Mouse (Mus musculus) midbrain, embryonic 11.5 days (tissue): Measurements from ENCODE around the gene Rasgrp2. TPM values are rescaled to one million over a fixed set of nuclear protein-coding genes. Genes with fewer than 3 reads are reported as not detected.

ENCODE experiments used
- ATAC-seq: fragments of 200-750 bp; cut with Nextera tagmentation; 2 replicates; pipeline ENCODE4 v1.8.0; 2017; ENCODE audit warnings: moderate TSS enrichment, moderate library complexity; ENCODE audit not compliant: low FRiP score
- DNase-seq: peaks from one replicate; pipeline ENCODE4 v3.0.0; 2015; ENCODE audit warnings: low spot score; ENCODE audit errors: missing footprints
- H3K27ac ChIP-seq: fragments of 300-500 bp; sonication (generic); 2 replicates; pipeline ENCODE4 v1.5.1; 2014; ENCODE audit warnings: low read depth, low read length
- H3K27me3 ChIP-seq: fragments of 300-500 bp; sonication (generic); 2 replicates; pipeline ENCODE4 v1.6.1; 2014; ENCODE audit warnings: mild to moderate bottlenecking, low read length, moderate library complexity, mixed read lengths; ENCODE audit not compliant: control insufficient read depth, insufficient read depth
- H3K36me3 ChIP-seq: fragments of 300-500 bp; sonication (generic); 2 replicates; pipeline ENCODE4 v1.6.1; 2014; ENCODE audit warnings: mild to moderate bottlenecking, low read length, moderate library complexity, mixed read lengths; ENCODE audit not compliant: control insufficient read depth, insufficient read depth
- H3K4me1 ChIP-seq: fragments of 300-500 bp; sonication (generic); 2 replicates; pipeline ENCODE4 v1.6.1; 2014; ENCODE audit warnings: low read length; ENCODE audit not compliant: control insufficient read depth, insufficient read depth
- H3K4me2 ChIP-seq: fragments of 300-500 bp; sonication (generic); 2 replicates; pipeline ENCODE4 v1.6.1; 2014; ENCODE audit warnings: mild to moderate bottlenecking, moderate library complexity
- H3K4me3 ChIP-seq: fragments of 300-500 bp; sonication (generic); 2 replicates; pipeline ENCODE4 v1.5.1; 2014; ENCODE audit warnings: low read depth, low read length
- H3K9ac ChIP-seq: fragments of 300-500 bp; sonication (generic); 2 replicates; pipeline ENCODE4 v1.6.1; 2014; ENCODE audit warnings: low read length
- H3K9me3 ChIP-seq: fragments of 300-500 bp; sonication (generic); 2 replicates; pipeline ENCODE4 v1.6.1; 2016; ENCODE audit warnings: low read length; ENCODE audit not compliant: control insufficient read depth
- WGBS: fragments of 180-500 bp; shearing (Covaris S2); extraction: QIAGEN DNeasy Blood & Tissue Kit; methylation state at CpG from one replicate; pipeline ENCODE4 v1.1.7; 2014; 5-methylcytosine and 5-hydroxymethylcytosine counted together
- polyA plus RNA-seq: library from polyadenylated mRNA; unstranded; fragments of >200 nt; fragmentation: Nextera tagmentation; extraction: Ambion mirVana; gene quantifications from 2 replicates; pipeline ENCODE4 v1.2.1, GENCODE M21; 2014

Rasgrp2 gene
- polyA plus RNA-seq, 1 experiment from 2014 or later = 16.8 TPM

- H3K9me3 ChIP-seq = no peaks in the 10 kb centered on the region
- DNase-seq (peak; percentile 94), ATAC-seq (peak; percentile 69)
- no peak overlapping the region for H3K4me2 ChIP-seq
- no peak overlapping the region for H3K9ac ChIP-seq
- no peak overlapping the region for H3K27ac ChIP-seq
- H3K4me1 ChIP-seq = peaks cover 17% of the 10 kb centered on the region
- no peaks in the 10 kb centered on the region for H3K27me3 ChIP-seq
- H3K36me3 ChIP-seq = no peaks in the 10 kb centered on the region
- 23% methylated on average over 6 of the region's 6 CpGs for WGBS
- no peak overlapping the region for H3K4me3 ChIP-seq
Observed at GRCm38 (mm10) chr19:6452030-6452494, 52.9 kb downstream of the Rasgrp2 start.

DNA sequence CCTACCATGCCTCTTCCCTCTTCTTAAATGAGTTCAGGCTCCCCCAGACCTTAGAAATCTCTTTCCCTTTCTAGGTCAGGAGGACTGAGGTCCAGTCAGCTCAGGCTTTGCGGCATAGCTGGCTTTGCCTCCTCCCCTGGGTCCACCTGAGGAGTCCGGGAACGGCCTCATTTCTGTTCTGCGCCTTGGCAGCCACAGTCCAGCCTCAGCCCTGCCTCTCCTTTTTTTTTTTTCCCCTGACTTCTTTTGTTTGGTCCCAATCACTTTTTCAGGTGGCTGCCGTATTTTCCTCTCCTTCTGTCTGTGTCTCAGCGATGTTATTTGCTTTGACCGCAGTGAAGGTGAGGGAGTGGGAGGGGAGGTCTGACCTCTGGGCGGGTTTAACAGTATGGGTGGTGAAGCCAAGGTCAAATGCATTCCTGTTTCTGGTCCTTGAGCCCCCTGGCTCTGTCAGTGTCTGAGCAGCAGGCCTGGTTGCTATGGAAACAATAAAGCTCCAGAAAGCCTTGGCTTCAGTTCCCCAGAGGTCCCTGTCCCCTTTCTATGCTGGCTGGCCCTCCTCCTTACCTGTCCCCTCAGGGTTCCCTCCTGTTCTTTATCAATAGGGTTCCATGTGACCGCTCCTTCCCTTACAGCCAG is 53.7 kb downstream of the Rasgrp2 start:
- ATAC-seq = peak; percentile 44
- H3K9me3 ChIP-seq = no peaks in the 10 kb centered on the region
- H3K27ac ChIP-seq = no peak overlapping the region
- H3K4me3 ChIP-seq = no peak overlapping the region
- 44% methylated on average over 9 of the region's 9 CpGs for WGBS
- H3K36me3 ChIP-seq = no peaks in the 10 kb centered on the region
- no peak overlapping the region for H3K9ac ChIP-seq
- DNase-seq = no peak
- H3K4me1 ChIP-seq = peaks cover 13% of the 10 kb centered on the region
- H3K27me3 ChIP-seq = no peaks in the 10 kb centered on the region
- no peak overlapping the region for H3K4me2 ChIP-seq

GRCm38 (mm10) chr19:6453349-6453748 is 54.2 kb downstream of the Rasgrp2 start:
- peaks cover 8% of the 10 kb centered on the region for H3K4me1 ChIP-seq
- ATAC-seq (no peak), DNase-seq (no peak)
- H3K9me3 ChIP-seq = no peaks in the 10 kb centered on the region
- WGBS = 84% methylated on average over 8 of the region's 8 CpGs
- no peak overlapping the region for H3K27ac ChIP-seq
- no peak overlapping the region for H3K4me2 ChIP-seq
- no peak overlapping the region for H3K4me3 ChIP-seq
- H3K36me3 ChIP-seq = no peaks in the 10 kb centered on the region
- no peaks in the 10 kb centered on the region for H3K27me3 ChIP-seq
- no peak overlapping the region for H3K9ac ChIP-seq

GRCm38 (mm10) chr19:6454041-6454720 is 55.0 kb downstream of the Rasgrp2 start:
- DNase-seq = no peak
- Histone ChIP-seq H3K4me3 (no peak overlapping the region), H3K9me3 (no peaks in the 10 kb centered on the region), H3K4me1 (peaks cover 8% of the 10 kb centered on the region), H3K4me2 (no peak overlapping the region), H3K36me3 (no peaks in the 10 kb centered on the region), H3K27me3 (no peaks in the 10 kb centered on the region), H3K27ac (no peak overlapping the region), H3K9ac (no peak overlapping the region)
- 69% methylated on average over 10 of the region's 10 CpGs for WGBS
- no peak for ATAC-seq

DNA sequence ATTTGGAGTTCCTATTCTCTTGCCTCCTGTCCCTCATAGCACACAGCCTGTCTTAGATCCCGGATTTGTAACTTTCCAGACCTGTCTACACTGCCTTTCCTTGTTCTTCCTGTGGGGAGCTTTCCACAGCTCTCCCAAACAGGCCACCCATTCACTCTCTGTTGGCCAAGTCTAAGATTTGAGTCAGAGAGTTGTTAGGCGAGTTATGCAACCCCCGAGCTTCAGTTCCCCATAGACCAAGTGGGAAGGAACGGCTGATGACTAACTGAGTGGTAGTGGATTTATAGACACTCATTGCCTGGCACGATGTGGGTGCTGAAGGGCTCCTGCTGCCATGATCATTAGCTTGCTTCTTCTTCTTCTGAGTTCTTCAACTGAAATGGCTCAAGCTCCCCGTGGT is 60.4 kb downstream of the Rasgrp2 start:
- Histone ChIP-seq H3K4me3 (no peak overlapping the region), H3K9me3 (no peaks in the 10 kb centered on the region), H3K4me2 (no peak overlapping the region), H3K27ac (no peak overlapping the region), H3K36me3 (no peaks in the 10 kb centered on the region), H3K27me3 (no peaks in the 10 kb centered on the region), H3K4me1 (peaks cover 12% of the 10 kb centered on the region), H3K9ac (no peak overlapping the region)
- DNase-seq (no peak), ATAC-seq (no peak)
- WGBS = 91% methylated on average over 6 of the region's 6 CpGs

DNA sequence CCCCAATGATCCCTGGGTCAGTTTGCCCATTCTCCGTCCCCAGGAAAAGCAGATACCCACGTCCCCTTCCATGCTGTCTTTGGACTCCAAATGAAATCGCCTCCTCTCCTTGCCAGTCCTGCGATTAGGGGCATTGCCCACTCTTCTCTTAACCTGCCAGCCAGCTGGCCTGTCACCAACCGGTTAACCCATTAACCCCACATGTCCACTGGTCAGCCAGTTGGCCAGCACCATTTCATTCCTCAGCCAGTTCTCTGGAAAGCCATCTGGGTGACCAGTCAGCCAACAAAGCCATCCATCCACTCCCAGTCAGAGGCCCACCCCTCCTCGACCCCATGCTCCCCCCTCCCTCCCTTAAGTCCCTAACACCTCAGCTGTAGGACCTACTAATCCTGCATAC is 63.7 kb downstream of the Rasgrp2 start:
- no peaks in the 10 kb centered on the region for H3K36me3 ChIP-seq
- no peak for ATAC-seq
- H3K9ac ChIP-seq = no peak overlapping the region
- H3K27ac ChIP-seq = no peak overlapping the region
- H3K4me1 ChIP-seq = peaks cover 19% of the 10 kb centered on the region
- no peak overlapping the region for H3K4me2 ChIP-seq
- no peak overlapping the region for H3K4me3 ChIP-seq
- WGBS = 37% methylated on average over 6 of the region's 6 CpGs
- no peaks in the 10 kb centered on the region for H3K27me3 ChIP-seq
- DNase-seq = no peak
- no peaks in the 10 kb centered on the region for H3K9me3 ChIP-seq

GRCm38 (mm10) chr19:6464306-6465071 is 65.3 kb downstream of the Rasgrp2 start:
- Histone ChIP-seq H3K9me3 (no peaks in the 10 kb centered on the region), H3K27me3 (no peaks in the 10 kb centered on the region), H3K9ac (no peak overlapping the region), H3K4me3 (no peak overlapping the region), H3K4me1 (peaks cover 19% of the 10 kb centered on the region), H3K36me3 (no peaks in the 10 kb centered on the region), H3K27ac (peak overlapping the region; percentile 25), H3K4me2 (no peak overlapping the region)
- DNase-seq = peak; percentile 89
- WGBS = 34% methylated on average over 10 of the region's 10 CpGs
- ATAC-seq = peak; percentile 30
